Mouse (Mus musculus) erythroblast, adult 5-6 weeks (primary cell): ENCODE measurements at regions not wholly inside any gene's neighbourhood (a gene's known extent, or its start where the extent isn't known, plus 50 kb on each side); places are given as distances from the start of the nearest gene placed in this dataset.

Source experiments
- ATAC-seq: replicated peaks from 2 replicates; pipeline ENCODE4 v1.8.0; 2016; ENCODE audit warnings: moderate number of reproducible peaks, mild to moderate bottlenecking, moderate TSS enrichment, inconsistent platforms; ENCODE audit not compliant: poor library complexity, low FRiP score, severe bottlenecking

DNA sequence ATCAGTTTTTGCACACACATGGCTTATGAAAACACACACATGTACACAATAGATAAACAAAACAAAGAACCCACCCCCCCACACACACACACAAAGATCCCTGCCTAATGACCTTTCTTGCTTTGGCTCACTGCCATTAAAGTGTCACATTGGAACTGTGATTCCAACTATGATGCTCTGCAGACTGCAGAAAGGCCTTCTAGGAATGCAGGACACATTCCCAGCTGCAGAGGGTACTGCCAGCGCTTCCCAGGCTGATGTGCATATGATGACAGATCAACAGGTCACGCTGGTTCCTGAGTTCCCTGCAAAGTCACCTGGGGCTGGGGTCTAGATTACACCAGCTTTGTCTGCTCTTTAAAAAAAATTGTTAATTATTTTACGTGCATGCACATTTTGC, 68.1 kb upstream of the Ppm1j start:
- ATAC-seq: no peak

DNA sequence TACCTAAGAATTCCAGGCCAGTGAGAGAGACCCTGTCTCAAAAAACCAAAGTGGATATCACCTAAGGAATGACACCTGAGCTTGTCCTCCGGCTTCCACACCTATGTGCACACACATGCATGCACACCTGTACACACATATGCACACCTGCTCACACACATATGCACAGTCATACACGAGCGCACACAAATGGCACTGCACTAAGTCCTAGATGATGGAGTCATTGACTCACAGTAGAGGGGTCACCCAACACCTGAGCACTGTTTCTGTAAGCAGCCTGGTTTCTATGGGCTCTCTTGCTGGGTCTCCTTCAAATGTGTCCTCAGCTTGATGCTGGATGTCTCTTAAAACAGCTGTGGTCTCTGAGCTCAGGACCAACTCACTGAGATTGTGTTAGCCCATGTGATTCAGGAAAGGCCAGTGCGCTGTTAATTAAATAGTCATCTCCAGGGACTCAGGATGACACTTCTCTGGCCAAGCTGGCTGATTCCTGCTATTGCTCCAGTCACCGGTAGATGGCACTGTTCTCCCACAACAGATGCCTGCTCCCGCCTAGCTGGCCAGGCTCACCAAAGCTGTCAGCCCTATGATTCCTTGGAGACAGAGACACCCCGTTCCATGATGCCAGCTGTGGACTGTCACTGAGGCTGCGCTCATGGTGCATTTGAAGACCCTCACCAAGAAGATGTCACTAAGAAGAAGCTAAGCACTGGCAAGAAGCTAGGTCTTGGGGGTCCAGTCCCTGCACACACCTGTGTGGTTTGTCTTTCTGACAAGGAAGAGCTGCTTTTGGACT, 66.8 kb upstream of the Ppm1j start:
- peak; percentile 87 for ATAC-seq

DNA sequence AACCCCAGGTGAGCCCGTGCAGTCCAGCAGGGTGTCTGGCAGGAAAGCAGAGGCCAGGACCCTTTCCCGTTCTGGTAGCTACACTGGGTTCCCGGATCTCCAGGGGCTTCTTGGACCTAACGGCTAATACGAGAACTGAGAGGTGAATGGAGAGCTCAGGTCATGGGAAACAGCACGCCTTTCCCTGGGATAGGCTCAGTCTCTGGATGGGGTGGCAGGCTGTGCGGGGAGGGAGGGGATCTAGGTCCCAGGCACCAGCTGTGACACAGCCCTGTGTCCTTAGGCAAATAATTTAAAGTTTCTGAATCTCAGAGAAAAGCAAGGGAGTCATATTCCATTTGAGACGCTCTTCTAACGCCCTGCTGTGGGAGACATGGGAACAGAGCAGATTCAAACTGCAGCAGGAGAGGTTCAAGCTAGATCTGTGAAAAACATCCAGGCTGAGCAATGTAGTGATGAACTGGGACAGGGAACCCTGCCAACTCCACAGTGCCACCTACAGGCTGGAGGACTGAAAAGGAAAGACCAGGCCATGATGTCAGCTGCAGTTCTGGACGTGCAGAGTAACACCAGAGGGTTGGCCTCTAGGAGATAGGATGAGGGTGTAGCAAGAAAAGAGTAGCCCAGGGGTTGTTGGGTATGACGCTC, 66.1 kb upstream of the Ppm1j start:
- ATAC-seq: peak; percentile 74
